Mouse (Mus musculus) spleen, postnatal 14 days (tissue): ENCODE data around the gene Mylk2.

ENCODE experiments used
- DNase-seq, 2 experiments: peaks; one replicate each; pipeline ENCODE4 v3.0.0; 2021 to 2022; ENCODE audit warnings: low spot score in 2 of 2

Gene Mylk2

GRCm38 (mm10) chr2:152943568-152943967, 32.4 kb downstream of the Mylk2 start:
- no peak for DNase-seq

DNA sequence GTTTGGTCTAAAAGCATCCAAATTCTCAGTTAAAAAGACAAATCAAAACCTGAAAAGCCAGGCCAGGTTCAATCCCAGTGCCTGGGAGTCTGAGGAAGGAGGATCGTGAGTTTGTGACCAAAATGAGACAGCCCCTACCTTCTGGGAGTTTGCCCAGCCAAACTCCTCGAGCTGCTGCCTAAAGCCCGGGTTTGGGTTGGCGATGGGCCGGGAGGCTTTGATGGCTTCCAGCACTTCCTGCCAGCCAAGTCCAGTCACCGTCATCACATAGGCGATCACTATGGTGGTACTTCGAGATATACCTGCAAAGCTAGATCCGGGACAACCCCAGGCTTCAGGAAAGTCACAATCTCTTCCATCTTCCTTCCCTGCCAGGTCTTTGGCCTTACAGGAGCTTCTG, 32.9 kb downstream of the Mylk2 start:
- no peak for DNase-seq

DNA sequence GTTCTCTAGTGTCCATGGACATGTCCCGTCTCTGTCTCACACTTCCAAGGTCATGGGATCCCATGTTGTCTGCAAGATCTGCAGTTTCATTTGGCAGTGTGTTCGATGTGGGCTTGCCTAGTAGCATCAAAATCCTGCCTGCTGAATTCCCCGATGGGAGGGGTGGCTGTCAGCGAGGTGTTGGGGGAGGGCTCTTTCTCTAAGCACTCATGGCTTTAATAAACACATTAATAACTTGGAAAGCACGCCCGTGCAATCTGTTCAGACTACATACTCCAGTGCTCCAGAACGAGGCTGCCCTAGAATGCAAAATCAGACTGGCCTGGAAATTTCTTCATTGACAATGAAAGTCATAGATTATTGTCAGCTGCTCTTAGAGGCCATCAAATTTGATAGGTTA, 35.9 kb downstream of the Mylk2 start:
- no peak for DNase-seq

DNA sequence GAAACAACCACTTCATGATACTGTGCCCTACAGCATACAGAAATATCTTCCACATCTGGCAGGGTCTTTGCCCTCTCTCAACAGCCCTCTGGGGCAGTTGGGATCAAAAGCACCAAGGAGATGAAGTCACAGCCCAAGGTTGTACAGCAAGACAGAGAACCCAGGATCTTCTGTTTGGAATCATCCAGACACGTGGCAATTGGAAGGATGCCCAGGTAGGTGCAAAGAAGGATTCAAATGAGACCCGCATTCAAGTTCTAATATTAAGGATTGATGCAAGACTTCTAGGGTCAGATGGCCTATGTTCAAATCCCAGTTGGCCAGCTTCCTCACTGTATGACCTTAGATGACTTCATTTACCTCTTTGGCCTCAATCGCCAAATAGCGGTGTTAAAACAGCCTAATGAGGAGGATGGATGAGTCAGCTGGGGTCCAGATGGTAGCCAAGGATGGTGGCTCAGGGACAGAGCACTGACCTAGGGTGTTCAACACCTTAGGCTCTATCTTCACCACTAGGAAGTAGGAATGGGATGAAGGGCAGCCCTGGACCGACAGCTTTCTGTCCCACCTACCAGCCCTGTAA, 37.4 kb downstream of the Mylk2 start:
- DNase-seq, result no peak

DNA sequence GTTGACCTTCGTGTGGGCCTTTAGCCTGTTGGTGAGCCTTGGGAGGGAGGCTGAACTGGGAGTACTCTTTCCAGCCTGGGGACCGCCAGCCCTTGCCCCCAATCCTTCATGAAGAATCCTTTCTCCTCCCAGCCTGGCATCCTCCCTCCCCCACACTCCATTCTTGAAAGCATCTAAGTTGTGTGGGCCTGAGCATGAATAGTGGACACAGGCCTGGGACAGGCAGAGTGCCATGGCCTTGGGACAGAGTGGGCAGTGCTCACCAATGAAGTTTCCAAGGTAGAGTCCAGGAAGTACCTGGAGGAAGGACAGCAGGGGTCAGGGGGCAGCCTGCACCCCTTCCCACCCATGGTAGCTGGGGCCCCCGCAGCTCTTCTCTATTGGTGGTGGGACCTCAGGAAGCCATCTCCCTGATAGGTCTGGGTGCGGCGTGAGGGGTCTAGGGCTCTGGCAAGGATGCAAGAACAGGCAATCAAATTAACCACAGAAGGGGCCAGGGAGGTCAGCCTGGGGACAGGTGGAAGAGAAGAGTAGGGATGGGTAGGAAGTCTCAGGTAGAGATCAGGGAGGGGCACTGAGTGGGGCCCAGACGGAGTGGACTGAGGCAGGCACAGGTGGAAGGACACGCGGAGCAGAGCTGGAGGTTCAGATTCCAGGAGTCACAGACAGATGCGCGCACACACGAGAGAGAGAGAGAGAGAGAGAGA, 39.4 kb downstream of the Mylk2 start:
- no peak for DNase-seq

- no peak for DNase-seq
Measured at GRCm38 (mm10) chr2:152951065-152951849, 40.1 kb downstream of the Mylk2 start, which contains the start of gene Dusp15. Dusp15 (minus strand) TSS chr2:152951698.

DNA sequence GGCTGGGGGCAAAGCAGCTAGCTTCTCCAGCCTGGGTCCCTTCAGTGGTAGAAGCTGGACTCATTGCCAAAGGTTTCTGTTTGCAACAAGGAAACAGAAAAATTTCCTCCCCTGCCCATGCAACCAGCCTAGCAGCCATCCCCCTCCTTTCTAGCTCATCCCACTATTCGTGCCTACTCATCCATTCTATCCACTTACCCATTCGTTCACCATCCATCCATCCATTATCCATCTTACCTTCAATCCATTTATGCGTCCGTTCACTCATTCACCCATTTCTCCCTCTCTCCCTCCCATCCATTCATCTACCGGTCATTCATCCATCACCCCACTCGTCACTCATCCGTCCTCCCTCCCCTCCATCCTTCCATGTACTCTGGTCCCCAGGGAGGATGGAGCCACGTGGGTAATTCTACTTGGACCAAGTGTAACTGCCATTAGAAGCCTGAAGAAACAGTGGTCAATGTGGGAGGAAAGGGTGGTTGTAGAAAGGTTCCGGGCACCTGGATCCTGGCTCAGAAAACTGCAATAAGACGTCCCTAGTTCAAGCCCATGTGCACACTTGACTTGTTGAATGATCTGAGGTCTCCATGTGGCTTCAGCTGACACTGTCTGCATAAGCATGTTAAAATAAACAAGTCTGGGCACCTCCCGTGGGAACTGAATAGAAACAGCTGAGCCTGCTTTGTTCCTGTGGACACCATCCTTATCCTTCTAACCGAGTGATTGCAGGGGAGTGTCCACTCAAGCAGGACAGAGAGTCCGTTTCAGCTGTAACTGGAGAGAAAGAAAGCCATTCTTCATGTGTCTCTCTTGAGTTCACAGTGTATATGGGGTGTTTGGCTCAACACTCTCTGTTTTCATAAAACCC, 40.9 kb downstream of the Mylk2 start:
- no peak for DNase-seq

GRCm38 (mm10) chr2:152958116-152958515, 47.0 kb downstream of the Mylk2 start:
- no peak for DNase-seq

DNA sequence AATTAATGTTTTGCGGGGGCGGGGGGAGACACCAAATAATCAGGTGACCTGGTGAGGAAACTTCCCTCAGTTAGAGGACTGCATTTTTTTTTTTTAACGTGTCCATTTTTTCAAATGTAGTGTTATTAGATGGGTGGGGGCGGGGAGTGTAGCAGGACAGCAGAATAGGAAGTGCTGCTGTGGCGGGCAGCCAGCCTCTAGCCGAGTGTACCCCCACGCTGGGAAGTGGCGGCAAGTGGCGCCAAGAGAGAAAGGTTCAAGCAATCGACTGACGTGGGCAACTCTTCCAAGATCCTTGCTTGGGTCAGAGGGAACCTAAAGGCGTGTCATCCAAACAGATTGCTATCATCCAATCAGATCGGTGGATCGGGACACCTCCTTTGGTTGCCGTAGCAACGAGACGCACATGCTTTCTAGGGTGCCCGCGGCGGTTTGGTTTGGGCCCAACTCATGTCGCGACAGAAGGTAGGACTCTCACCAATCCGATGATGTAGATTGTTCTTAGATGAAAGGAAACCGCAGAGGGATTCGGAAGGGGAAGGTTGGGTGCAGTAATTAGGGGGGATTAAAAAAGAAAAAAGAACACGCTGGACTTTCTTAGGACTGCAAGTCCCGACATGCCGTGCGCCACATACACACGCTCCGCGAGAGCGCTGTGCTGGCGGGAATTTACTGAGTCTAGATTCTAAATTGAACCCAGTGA, 51.1 kb downstream of the Mylk2 start, which contains the start of gene Ttll9:
TSS of gene Ttll9 (plus strand) at position 395 of the 703 bp plus-strand sequence.
- DNase-seq, result peak in 1 of 2 experiments; percentile 12

GRCm38 (mm10) chr2:152965555-152965954, 54.4 kb downstream of the Mylk2 start:
- DNase-seq, result no peak
